Mouse (Mus musculus) layer of hippocampus, adult 11-12 months (tissue): ENCODE measurements around the gene Hip1r.
A peak's percentile ranks its signal among the peaks of the same experiment; 100 is the strongest.
"Not testable (repeated sequence)": the region's sequence is repeated elsewhere in the genome, so short reads cannot be mapped to it uniquely, and the experiment has no call there.

Experiments used
- DNase-seq: peaks from one replicate; pipeline ENCODE4 v3.0.0; 2022; ENCODE audit warnings: low spot score

The Hip1r gene

GRCm38 (mm10) chr5:124039602-124040001 is 66.2 kb downstream of the Hip1r start:
- no peak for DNase-seq

GRCm38 (mm10) chr5:124041097-124041496 is 67.7 kb downstream of the Hip1r start:
- no peak for DNase-seq

- peak; percentile 83 for DNase-seq
Observed at GRCm38 (mm10) chr5:124043212-124043978, 70.0 kb downstream of the Hip1r start.

- DNase-seq, result no peak
Observed at GRCm38 (mm10) chr5:124043999-124044398, 70.6 kb downstream of the Hip1r start.

GRCm38 (mm10) chr5:124045453-124046010 is 72.1 kb downstream of the Hip1r start:
- DNase-seq, result no peak

- no peak for DNase-seq
Observed at GRCm38 (mm10) chr5:124046741-124047401, 73.4 kb downstream of the Hip1r start.

- DNase-seq, result no peak
Observed at GRCm38 (mm10) chr5:124049249-124050045, 76.0 kb downstream of the Hip1r start.

GRCm38 (mm10) chr5:124050095-124051050 is 76.9 kb downstream of the Hip1r start:
- no peak for DNase-seq

- DNase-seq, result no peak
Observed at GRCm38 (mm10) chr5:124051899-124052491, 78.6 kb downstream of the Hip1r start.

GRCm38 (mm10) chr5:124052641-124053040 is 79.2 kb downstream of the Hip1r start:
- not testable (repeated sequence) for DNase-seq
